Comparison of ENCODE assay signal across 28 mouse cellular contexts in the genomic region with DNA sequence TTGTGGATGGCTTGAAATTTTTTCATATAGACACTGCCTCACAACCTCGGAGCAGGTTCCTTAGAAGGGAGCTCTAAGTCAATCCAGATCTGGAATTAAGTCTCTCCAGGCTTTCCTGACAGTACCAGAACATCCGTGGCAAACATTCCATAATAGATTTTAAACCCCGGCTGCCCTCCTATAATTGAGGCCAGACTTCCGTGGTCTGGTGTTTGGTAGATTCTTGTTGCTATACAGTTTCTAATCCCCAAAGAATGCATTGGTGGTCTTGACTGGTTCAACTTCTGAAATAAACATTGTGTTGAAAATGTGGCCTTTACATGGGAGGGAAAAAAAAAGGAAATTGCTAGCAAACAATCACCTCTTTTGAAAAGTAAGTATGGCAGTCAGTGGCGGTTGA. TPM values are rescaled to one million over a fixed set of nuclear protein-coding genes. Genes with fewer than 3 reads are reported as not detected.
DNase-seq lines count a peak whose midpoint lies in the region; ATAC-seq lines count a peak whose summit lies in the region.
"Had no signal": no experiment of that assay in that cellular context is flagged by ENCODE, and none has a peak within 500 bp of the region (broad histone marks: within the 10 kb centered on the region; RNA-seq: fewer than 3 reads in every experiment).

No protein-coding gene starts in this region.

- no peak overlapping the region for H3K4me3 ChIP-seq in embryonic facial prominence, embryonic 10.5 days
- H3K4me3 ChIP-seq in embryonic facial prominence, embryonic 14.5 days (ENCODE audit: low read depth, low read length), result no peak overlapping the region
- H3K4me3 ChIP-seq: erythroblast, embryonic 14.5 days; heart, adult 2 months; heart, embryonic 10.5 days; heart, embryonic 13.5 days; hindbrain, embryonic 12.5 days; hindbrain, embryonic 15.5 days; intestine, embryonic 15.5 days had no signal

- no peak overlapping the region for H3K4me2 ChIP-seq in embryonic facial prominence, embryonic 14.5 days (ENCODE audit: low read depth, low read length)
- H3K4me2 ChIP-seq: heart, embryonic 13.5 days; hindbrain, embryonic 12.5 days; hindbrain, embryonic 15.5 days; intestine, embryonic 15.5 days had no signal

- H3K4me1 ChIP-seq in embryonic facial prominence, embryonic 10.5 days, result peaks cover 38% of the 10 kb centered on the region
- H3K4me1 ChIP-seq in embryonic facial prominence, embryonic 14.5 days (ENCODE audit: control insufficient read depth, insufficient read depth, low read length), result no peaks in the 10 kb centered on the region; the same call in 1 of the 2 replicates
- H3K4me1 ChIP-seq: hindbrain, embryonic 15.5 days; intestine, embryonic 15.5 days had no signal

- H3K9ac ChIP-seq in embryonic facial prominence, embryonic 14.5 days (ENCODE audit: low read depth, low read length), result no peak overlapping the region
- H3K9ac ChIP-seq: heart, embryonic 13.5 days; hindbrain, embryonic 12.5 days; hindbrain, embryonic 15.5 days; intestine, embryonic 15.5 days had no signal

- 48% methylated on average over 5 of the region's 5 CpGs for WGBS in embryonic facial prominence, embryonic 10.5 days
- 33% methylated on average over 5 of the region's 5 CpGs for WGBS in embryonic facial prominence, embryonic 14.5 days

- H3K9me3 ChIP-seq in embryonic facial prominence, embryonic 10.5 days, result no peaks in the 10 kb centered on the region
- H3K9me3 ChIP-seq in embryonic facial prominence, embryonic 14.5 days (ENCODE audit: control insufficient read depth, low read length), result no peaks in the 10 kb centered on the region
- H3K9me3 ChIP-seq: heart, embryonic 10.5 days; heart, embryonic 13.5 days; hindbrain, embryonic 12.5 days; hindbrain, embryonic 15.5 days; intestine, embryonic 15.5 days had no signal

- DNase-seq in embryo, embryonic 11 days, result peak; percentile 31
- DNase-seq in embryo, embryonic 10 days (ENCODE audit: low spot score), result no peak
- peak; percentile 21 for DNase-seq in 3T3-L1 (ENCODE audit: low read depth, low spot score)
- peak; percentile 41 for DNase-seq in embryonic facial prominence, embryonic 10.5 days (ENCODE audit: low spot score)
- DNase-seq in embryonic facial prominence, embryonic 14.5 days (ENCODE audit: low spot score), result peak; percentile 66
- DNase-seq in layer of hippocampus, adult 8-10 months (ENCODE audit: low spot score in 2 of 2), result no peak
- no peak for DNase-seq in heart, postnatal 4 days
- DNase-seq: adrenal gland, adult 8-10 months; adrenal gland, postnatal 25 days; cerebellum, adult 11-12 months; cerebellum, adult 8-10 months; cerebellum, postnatal 10 days; gastrocnemius, postnatal 10 days; gastrocnemius, postnatal 36 days; heart, adult 2 months; heart, postnatal 14 days; kidney, adult 11 months; kidney, adult 8-10 months had no signal

- no peak overlapping the region for H3K27ac ChIP-seq in embryonic facial prominence, embryonic 10.5 days (replicated peaks)
- no peak overlapping the region for H3K27ac ChIP-seq in embryonic facial prominence, embryonic 14.5 days (replicated peaks; ENCODE audit: low read depth, low read length)
- H3K27ac ChIP-seq: heart, adult 2 months; heart, embryonic 10.5 days; heart, embryonic 13.5 days; hindbrain, embryonic 12.5 days; hindbrain, embryonic 15.5 days; intestine, embryonic 15.5 days had no signal

- no peaks in the 10 kb centered on the region for H3K36me3 ChIP-seq in embryonic facial prominence, embryonic 10.5 days (replicated peaks)
- H3K36me3 ChIP-seq in embryonic facial prominence, embryonic 14.5 days (ENCODE audit: control insufficient read depth, insufficient read depth, low read length), result no peaks in the 10 kb centered on the region
- H3K36me3 ChIP-seq: heart, embryonic 10.5 days; heart, embryonic 13.5 days; hindbrain, embryonic 12.5 days; hindbrain, embryonic 15.5 days; intestine, embryonic 15.5 days had no signal

- no peaks in the 10 kb centered on the region for H3K27me3 ChIP-seq in embryonic facial prominence, embryonic 10.5 days (replicated peaks; ENCODE audit: low read depth, poor library complexity, severe bottlenecking)
- no peaks in the 10 kb centered on the region for H3K27me3 ChIP-seq in embryonic facial prominence, embryonic 14.5 days (replicated peaks; ENCODE audit: control insufficient read depth, insufficient read depth, low read length)
- H3K27me3 ChIP-seq: heart, embryonic 13.5 days; hindbrain, embryonic 12.5 days; hindbrain, embryonic 15.5 days; intestine, embryonic 15.5 days had no signal

- no peak for ATAC-seq in embryonic facial prominence, embryonic 14.5 days (ENCODE audit: low read depth)
- no peak for ATAC-seq in inflammation-experienced regulatory T-cells, adult 6 months
- ATAC-seq: activated CD4-positive, CD25-positive, alpha-beta regulatory T cell, adult 4 months; CD4-positive, CD25-positive, alpha-beta regulatory T cell, adult 4 months had no signal

RNA-seq across cellular contexts. Expression of gene Rnf144b, which starts 30.8 kb away (rescaled TPM):
- 0.79 and 0.90 TPM in 2 replicates for polyA plus RNA-seq in embryonic facial prominence, embryonic 10.5 days (2016; fragmentation: Nextera tagmentation; extraction: Ambion mirVana)
- polyA plus RNA-seq in embryonic facial prominence, embryonic 14.5 days (2014; fragmentation: Nextera tagmentation; extraction: Ambion mirVana), result 4.9 and 5.3 TPM in 2 replicates
- total RNA-seq in layer of hippocampus, adult 8-10 months (2022), result 10 to 100 TPM; 12.8 to 18.5 (median 15.1) TPM
- total RNA-seq in heart, postnatal 4 days (2021), result 1 to 10 TPM; 7.3 to 8.1 TPM
- polyA plus RNA-seq in inflammation-experienced regulatory T-cells, adult 6 months (2017; shearing (Covaris generic)), result under 1 TPM in 1 of 3 experiments, not detected in 2; 0.18 TPM
- total RNA-seq: MEL had no signal
- polyA plus RNA-seq: erythroblast, embryonic 14.5 days had no signal

RNA-seq across cellular contexts. Expression of gene Dek, which starts 47.2 kb away (rescaled TPM):
- 340 and 346 TPM in 2 replicates for polyA plus RNA-seq in embryonic facial prominence, embryonic 10.5 days (2016; fragmentation: Nextera tagmentation; extraction: Ambion mirVana)
- polyA plus RNA-seq in embryonic facial prominence, embryonic 14.5 days (2014; fragmentation: Nextera tagmentation; extraction: Ambion mirVana), result 188 and 208 TPM in 2 replicates
- 10 to 100 TPM; 39.4 to 59.7 (median 46.9) TPM for total RNA-seq in layer of hippocampus, adult 8-10 months (2022)
- total RNA-seq in heart, postnatal 4 days (2021), result 10 to 100 TPM; 85.5 to 87.1 TPM
- 100 to 1,000 TPM; 101 to 248 (median 120) TPM for polyA plus RNA-seq in inflammation-experienced regulatory T-cells, adult 6 months (2017; shearing (Covaris generic))

Comparison
In these comparisons a context has a peak if more than half of its experiments do, and no peak if none do; other contexts are left out.
1. DNase-seq: peak in embryo, embryonic 11 days (single experiment), 3T3-L1 (single experiment), embryonic facial prominence, embryonic 10.5 days (single experiment) and embryonic facial prominence, embryonic 14.5 days (single experiment); none in embryo, embryonic 10 days (single experiment), layer of hippocampus, adult 8-10 months (0 of 2) and heart, postnatal 4 days (single experiment).